Mouse (Mus musculus): ENCODE results near the gene Hdac7.

GRCm38 (mm10) chr15:97752491-97752890 lies 91.8 kb downstream of the Hdac7 start:
- TF ChIP-seq CTCF (IDR thresholded peaks at IDR 0.05): no peak
- no peak for TF ChIP-seq POLR2A (IDR thresholded peaks at IDR 0.05; ENCODE audit: insufficient read depth, low read depth, low read length)
